Mouse (Mus musculus) hindbrain, embryonic 13.5 days (tissue): ENCODE results near the gene Atp10a. TPM values are rescaled to one million over a fixed set of nuclear protein-coding genes. Genes with fewer than 3 reads are reported as not detected.

Experiments
- ATAC-seq: fragments of 200-750 bp; cut with Nextera tagmentation; 2 replicates; pipeline ENCODE4 v1.8.0; 2017; ENCODE audit warnings: moderate TSS enrichment; ENCODE audit not compliant: low FRiP score
- H3K27ac ChIP-seq: fragments of 300-500 bp; sonication (generic); 2 replicates; pipeline ENCODE4 v1.5.1; 2015; ENCODE audit warnings: inconsistent platforms, mild to moderate bottlenecking, moderate library complexity
- H3K27me3 ChIP-seq: fragments of 300-500 bp; sonication (generic); 2 replicates; pipeline ENCODE4 v1.6.1; 2015; ENCODE audit warnings: mild to moderate bottlenecking, inconsistent platforms
- H3K36me3 ChIP-seq: fragments of 300-500 bp; sonication (generic); 2 replicates; pipeline ENCODE4 v1.6.1; 2015; ENCODE audit warnings: mild to moderate bottlenecking, inconsistent platforms
- H3K4me1 ChIP-seq: fragments of 300-500 bp; sonication (generic); replicated peaks from 2 replicates; pipeline ENCODE4 v1.6.1; 2015; ENCODE audit warnings: inconsistent platforms
- H3K4me2 ChIP-seq: fragments of 300-500 bp; sonication (generic); 2 replicates; pipeline ENCODE4 v1.6.1; 2015; ENCODE audit warnings: inconsistent platforms, mild to moderate bottlenecking, moderate library complexity
- H3K4me3 ChIP-seq: fragments of 300-500 bp; sonication (generic); 2 replicates; pipeline ENCODE4 v1.5.1; 2015; ENCODE audit warnings: mild to moderate bottlenecking, inconsistent platforms
- H3K9ac ChIP-seq: fragments of 300-500 bp; sonication (generic); 2 replicates; pipeline ENCODE4 v1.6.1; 2015; ENCODE audit warnings: mild to moderate bottlenecking, inconsistent platforms
- H3K9me3 ChIP-seq: fragments of 300-500 bp; sonication (generic); 2 replicates; pipeline ENCODE4 v1.6.1; 2016; ENCODE audit warnings: inconsistent platforms
- WGBS: fragments of 180-500 bp; shearing (Covaris S2); methylation state at CpG from one replicate; pipeline ENCODE4 v1.1.7; 2015; 5-methylcytosine and 5-hydroxymethylcytosine counted together
- polyA plus RNA-seq: library from polyadenylated mRNA; unstranded; fragments of >200 nt; fragmentation: Nextera tagmentation; extraction: Ambion mirVana; gene quantifications from 2 replicates; pipeline ENCODE4 v1.2.1, GENCODE M21; 2015

Atp10a gene
- polyA plus RNA-seq, 1 experiment from 2014 or later: 0.84 TPM

- Histone ChIP-seq H3K9ac (no peak overlapping the region), H3K4me2 (no peak overlapping the region), H3K27me3 (no peaks in the 10 kb centered on the region), H3K4me3 (no peak overlapping the region), H3K27ac (no peak overlapping the region), H3K9me3 (no peaks in the 10 kb centered on the region), H3K36me3 (no peaks in the 10 kb centered on the region), H3K4me1 (no peaks in the 10 kb centered on the region)
- no peak for ATAC-seq
- WGBS: 87% methylated on average over 6 of the region's 6 CpGs
These were observed 94.1 kb downstream of the Atp10a start for GRCm38 (mm10) chr7:58749904-58750612.

- H3K36me3 ChIP-seq: no peaks in the 10 kb centered on the region
- no peaks in the 10 kb centered on the region for H3K4me1 ChIP-seq
- no peak overlapping the region for H3K4me3 ChIP-seq
- ATAC-seq: no peak
- no peak overlapping the region for H3K9ac ChIP-seq
- H3K9me3 ChIP-seq: no peaks in the 10 kb centered on the region
- no peaks in the 10 kb centered on the region for H3K27me3 ChIP-seq
- no peak overlapping the region for H3K4me2 ChIP-seq
- no peak overlapping the region for H3K27ac ChIP-seq
- WGBS: 71% methylated on average over 5 of the region's 5 CpGs
These were observed 96.1 kb downstream of the Atp10a start for GRCm38 (mm10) chr7:58752041-58752440.

GRCm38 (mm10) chr7:58754076-58754475 lies 98.1 kb downstream of the Atp10a start:
- H3K36me3 ChIP-seq: no peaks in the 10 kb centered on the region
- no peak overlapping the region for H3K27ac ChIP-seq
- H3K4me2 ChIP-seq: no peak overlapping the region
- ATAC-seq: no peak
- H3K9me3 ChIP-seq: no peaks in the 10 kb centered on the region
- no peak overlapping the region for H3K9ac ChIP-seq
- WGBS: 67% methylated on average over 1 of the region's 1 CpGs
- no peak overlapping the region for H3K4me3 ChIP-seq
- no peaks in the 10 kb centered on the region for H3K4me1 ChIP-seq
- no peaks in the 10 kb centered on the region for H3K27me3 ChIP-seq

GRCm38 (mm10) chr7:58754536-58754935 lies 98.6 kb downstream of the Atp10a start:
- Histone ChIP-seq H3K36me3 (no peaks in the 10 kb centered on the region), H3K9ac (no peak overlapping the region), H3K4me1 (no peaks in the 10 kb centered on the region), H3K4me3 (no peak overlapping the region), H3K9me3 (no peaks in the 10 kb centered on the region), H3K4me2 (no peak overlapping the region), H3K27ac (no peak overlapping the region), H3K27me3 (no peaks in the 10 kb centered on the region)
- no peak for ATAC-seq
- WGBS: 63% methylated on average over 4 of the region's 4 CpGs

- no peaks in the 10 kb centered on the region for H3K27me3 ChIP-seq
- H3K4me2 ChIP-seq: no peak overlapping the region
- no peak overlapping the region for H3K9ac ChIP-seq
- no peaks in the 10 kb centered on the region for H3K36me3 ChIP-seq
- H3K4me1 ChIP-seq: no peaks in the 10 kb centered on the region
- no peaks in the 10 kb centered on the region for H3K9me3 ChIP-seq
- H3K27ac ChIP-seq: no peak overlapping the region
- no peak for ATAC-seq
- no peak overlapping the region for H3K4me3 ChIP-seq
These were observed 99.1 kb downstream of the Atp10a start for GRCm38 (mm10) chr7:58755083-58755482.

- WGBS: 94% methylated on average over 1 of the region's 1 CpGs
- H3K4me3 ChIP-seq: no peak overlapping the region
- no peaks in the 10 kb centered on the region for H3K9me3 ChIP-seq
- no peaks in the 10 kb centered on the region for H3K4me1 ChIP-seq
- no peak overlapping the region for H3K4me2 ChIP-seq
- no peak for ATAC-seq
- H3K27ac ChIP-seq: no peak overlapping the region
- no peaks in the 10 kb centered on the region for H3K36me3 ChIP-seq
- H3K9ac ChIP-seq: no peak overlapping the region
- H3K27me3 ChIP-seq: no peaks in the 10 kb centered on the region
These were observed 99.9 kb downstream of the Atp10a start for GRCm38 (mm10) chr7:58755846-58756245.

GRCm38 (mm10) chr7:58757331-58757730 lies 101.4 kb downstream of the Atp10a start:
- H3K9me3 ChIP-seq: no peaks in the 10 kb centered on the region

GRCm38 (mm10) chr7:58758396-58758795 lies 102.4 kb downstream of the Atp10a start:
- 86% methylated on average over 3 of the region's 3 CpGs for WGBS
- no peaks in the 10 kb centered on the region for H3K9me3 ChIP-seq
- H3K4me3 ChIP-seq: no peak overlapping the region
- H3K9ac ChIP-seq: no peak overlapping the region
- no peaks in the 10 kb centered on the region for H3K27me3 ChIP-seq
- H3K4me1 ChIP-seq: no peaks in the 10 kb centered on the region
- no peaks in the 10 kb centered on the region for H3K36me3 ChIP-seq
- H3K27ac ChIP-seq: no peak overlapping the region
- no peak overlapping the region for H3K4me2 ChIP-seq
- ATAC-seq: no peak

More at GRCm38 (mm10) chr7:58757331-58757730, 101.4 kb downstream of the Atp10a start:
- H3K9ac ChIP-seq: no peak overlapping the region
- H3K4me1 ChIP-seq: no peaks in the 10 kb centered on the region
- no peak overlapping the region for H3K4me2 ChIP-seq
- H3K36me3 ChIP-seq: no peaks in the 10 kb centered on the region
- no peaks in the 10 kb centered on the region for H3K27me3 ChIP-seq
- 88% methylated on average over 2 of the region's 2 CpGs for WGBS
- no peak overlapping the region for H3K4me3 ChIP-seq
- no peak overlapping the region for H3K27ac ChIP-seq
- no peak for ATAC-seq

- Histone ChIP-seq H3K9ac (no peak overlapping the region), H3K27ac (no peak overlapping the region), H3K4me1 (no peaks in the 10 kb centered on the region), H3K4me2 (no peak overlapping the region), H3K4me3 (no peak overlapping the region), H3K27me3 (no peaks in the 10 kb centered on the region), H3K36me3 (no peaks in the 10 kb centered on the region), H3K9me3 (no peaks in the 10 kb centered on the region)
- no peak for ATAC-seq
- WGBS: 93% methylated on average over 4 of the region's 4 CpGs
These were observed 103.3 kb downstream of the Atp10a start for GRCm38 (mm10) chr7:58759265-58759664.

- Histone ChIP-seq H3K9me3 (no peaks in the 10 kb centered on the region), H3K9ac (no peak overlapping the region), H3K4me3 (no peak overlapping the region), H3K27ac (no peak overlapping the region), H3K27me3 (no peaks in the 10 kb centered on the region), H3K4me2 (no peak overlapping the region), H3K36me3 (no peaks in the 10 kb centered on the region), H3K4me1 (no peaks in the 10 kb centered on the region)
- WGBS: 75% methylated on average over 6 of the region's 6 CpGs
- ATAC-seq: no peak
These were observed 111.3 kb downstream of the Atp10a start for GRCm38 (mm10) chr7:58767257-58767656.

- ATAC-seq: no peak
- WGBS: 80% methylated on average over 2 of the region's 2 CpGs
- H3K27me3 ChIP-seq: no peaks in the 10 kb centered on the region
- H3K27ac ChIP-seq: no peak overlapping the region
- no peak overlapping the region for H3K4me3 ChIP-seq
- no peaks in the 10 kb centered on the region for H3K9me3 ChIP-seq
- H3K36me3 ChIP-seq: no peaks in the 10 kb centered on the region
- H3K4me1 ChIP-seq: no peaks in the 10 kb centered on the region
- H3K4me2 ChIP-seq: no peak overlapping the region
- no peak overlapping the region for H3K9ac ChIP-seq
These were observed 112.3 kb downstream of the Atp10a start for GRCm38 (mm10) chr7:58768253-58768652.

- Histone ChIP-seq H3K9me3 (no peaks in the 10 kb centered on the region), H3K27ac (no peak overlapping the region), H3K4me1 (no peaks in the 10 kb centered on the region), H3K27me3 (no peaks in the 10 kb centered on the region), H3K9ac (no peak overlapping the region), H3K36me3 (no peaks in the 10 kb centered on the region), H3K4me3 (no peak overlapping the region), H3K4me2 (no peak overlapping the region)
- 67% methylated on average over 3 of the region's 3 CpGs for WGBS
- ATAC-seq: no peak
These were observed 114.3 kb downstream of the Atp10a start for GRCm38 (mm10) chr7:58770254-58770653.

GRCm38 (mm10) chr7:58772048-58772690 lies 116.2 kb downstream of the Atp10a start:
- 90% methylated on average over 6 of the region's 6 CpGs for WGBS
- H3K27ac ChIP-seq: no peak overlapping the region
- no peaks in the 10 kb centered on the region for H3K4me1 ChIP-seq
- H3K27me3 ChIP-seq: no peaks in the 10 kb centered on the region
- no peaks in the 10 kb centered on the region for H3K9me3 ChIP-seq
- H3K9ac ChIP-seq: no peak overlapping the region
- no peaks in the 10 kb centered on the region for H3K36me3 ChIP-seq
- no peak overlapping the region for H3K4me3 ChIP-seq
- ATAC-seq: no peak
- no peak overlapping the region for H3K4me2 ChIP-seq
